Mouse (Mus musculus): ENCODE data around the gene Arvcf. TPM values are rescaled to one million over a fixed set of nuclear protein-coding genes. Genes with fewer than 3 reads are reported as not detected.

Gene Arvcf
- polyA plus RNA-seq, 1 experiment from 2014 or later, result 34.0 TPM

GRCm38 (mm10) chr16:18383756-18384155 lies 35.8 kb downstream of the Arvcf start:
- Histone ChIP-seq H3K27me3 (ENCODE audit: control insufficient read depth, insufficient read depth, low read depth, low read length) (no peaks in the 10 kb centered on the region), H3K36me3 (ENCODE audit: control insufficient read depth, insufficient read depth, low read length) (no peaks in the 10 kb centered on the region), H3K4me1 (replicated peaks; ENCODE audit: control insufficient read depth, insufficient read depth, low read length) (peaks cover 26% of the 10 kb centered on the region), H3K4me2 (ENCODE audit: low read depth, low read length) (no peak overlapping the region), H3K4me3 (ENCODE audit: low read length) (no peak overlapping the region), H3K9ac (ENCODE audit: low read length) (no peak overlapping the region; the same call in 1 of the 2 replicates), H3K9me3 (ENCODE audit: control insufficient read depth, low read length) (no peaks in the 10 kb centered on the region), H3K27ac (ENCODE audit: low read length) (no peak overlapping the region)
- no peak for ATAC-seq (ENCODE audit: low read depth)
- WGBS, result 14% methylated on average over 3 of the region's 3 CpGs

GRCm38 (mm10) chr16:18384211-18384610 lies 36.2 kb downstream of the Arvcf start:
- Histone ChIP-seq H3K36me3 (ENCODE audit: control insufficient read depth, insufficient read depth, low read length) (no peaks in the 10 kb centered on the region), H3K27ac (ENCODE audit: low read length) (no peak overlapping the region), H3K27me3 (ENCODE audit: control insufficient read depth, insufficient read depth, low read depth, low read length) (no peaks in the 10 kb centered on the region), H3K9ac (ENCODE audit: low read length) (no peak overlapping the region), H3K9me3 (ENCODE audit: control insufficient read depth, low read length) (no peaks in the 10 kb centered on the region), H3K4me3 (ENCODE audit: low read length) (no peak overlapping the region), H3K4me1 (replicated peaks; ENCODE audit: control insufficient read depth, insufficient read depth, low read length) (peaks cover 31% of the 10 kb centered on the region), H3K4me2 (ENCODE audit: low read depth, low read length) (no peak overlapping the region)
- ATAC-seq (ENCODE audit: low read depth), result no peak
- 71% methylated on average over 7 of the region's 7 CpGs for WGBS

GRCm38 (mm10) chr16:18384659-18385058 lies 36.7 kb downstream of the Arvcf start:
- Histone ChIP-seq H3K9ac (ENCODE audit: low read length) (no peak overlapping the region), H3K4me3 (ENCODE audit: low read length) (no peak overlapping the region), H3K4me2 (ENCODE audit: low read depth, low read length) (no peak overlapping the region), H3K36me3 (ENCODE audit: control insufficient read depth, insufficient read depth, low read length) (no peaks in the 10 kb centered on the region), H3K27me3 (ENCODE audit: control insufficient read depth, insufficient read depth, low read depth, low read length) (no peaks in the 10 kb centered on the region), H3K27ac (ENCODE audit: low read length) (no peak overlapping the region), H3K9me3 (ENCODE audit: control insufficient read depth, low read length) (no peaks in the 10 kb centered on the region), H3K4me1 (replicated peaks; ENCODE audit: control insufficient read depth, insufficient read depth, low read length) (peaks cover 32% of the 10 kb centered on the region)
- whole genome bisulfite sequencing, result 83% methylated on average over 8 of the region's 8 CpGs
- ATAC-seq (ENCODE audit: low read depth), result no peak

- ATAC-seq (ENCODE audit: low read depth), result no peak
- Histone ChIP-seq H3K27ac (ENCODE audit: low read length) (no peak overlapping the region), H3K9me3 (ENCODE audit: control insufficient read depth, low read length) (no peaks in the 10 kb centered on the region), H3K4me1 (replicated peaks; ENCODE audit: control insufficient read depth, insufficient read depth, low read length) (peaks cover 32% of the 10 kb centered on the region), H3K36me3 (ENCODE audit: control insufficient read depth, insufficient read depth, low read length) (no peaks in the 10 kb centered on the region), H3K4me3 (ENCODE audit: low read length) (no peak overlapping the region), H3K9ac (ENCODE audit: low read length) (no peak overlapping the region), H3K4me2 (ENCODE audit: low read depth, low read length) (no peak overlapping the region), H3K27me3 (ENCODE audit: control insufficient read depth, insufficient read depth, low read depth, low read length) (no peaks in the 10 kb centered on the region)
- 72% methylated on average over 5 of the region's 5 CpGs for WGBS
Observed at GRCm38 (mm10) chr16:18385411-18385810, 37.4 kb downstream of the Arvcf start.

- Histone ChIP-seq H3K4me2 (ENCODE audit: low read depth, low read length) (no peak overlapping the region), H3K4me3 (ENCODE audit: low read length) (no peak overlapping the region), H3K9ac (ENCODE audit: low read length) (no peak overlapping the region), H3K4me1 (replicated peaks; ENCODE audit: control insufficient read depth, insufficient read depth, low read length) (peaks cover 32% of the 10 kb centered on the region), H3K27me3 (ENCODE audit: control insufficient read depth, insufficient read depth, low read depth, low read length) (no peaks in the 10 kb centered on the region), H3K36me3 (ENCODE audit: control insufficient read depth, insufficient read depth, low read length) (no peaks in the 10 kb centered on the region), H3K27ac (ENCODE audit: low read length) (no peak overlapping the region), H3K9me3 (ENCODE audit: control insufficient read depth, low read length) (no peaks in the 10 kb centered on the region)
- 73% methylated on average over 7 of the region's 7 CpGs for WGBS
- ATAC-seq (ENCODE audit: low read depth), result no peak
Observed at GRCm38 (mm10) chr16:18386451-18386850, 38.5 kb downstream of the Arvcf start.

GRCm38 (mm10) chr16:18386972-18387371 lies 39.0 kb downstream of the Arvcf start:
- no peak for ATAC-seq (ENCODE audit: low read depth)
- Histone ChIP-seq H3K9ac (ENCODE audit: low read length) (no peak overlapping the region), H3K4me2 (ENCODE audit: low read depth, low read length) (no peak overlapping the region), H3K4me1 (replicated peaks; ENCODE audit: control insufficient read depth, insufficient read depth, low read length) (peaks cover 30% of the 10 kb centered on the region), H3K9me3 (ENCODE audit: control insufficient read depth, low read length) (no peaks in the 10 kb centered on the region), H3K27ac (ENCODE audit: low read length) (no peak overlapping the region), H3K4me3 (ENCODE audit: low read length) (no peak overlapping the region), H3K36me3 (ENCODE audit: control insufficient read depth, insufficient read depth, low read length) (no peaks in the 10 kb centered on the region), H3K27me3 (ENCODE audit: control insufficient read depth, insufficient read depth, low read depth, low read length) (no peaks in the 10 kb centered on the region)
- WGBS, result 49% methylated on average over 3 of the region's 3 CpGs

GRCm38 (mm10) chr16:18387704-18388582 lies 40.0 kb downstream of the Arvcf start:
- no peaks in the 10 kb centered on the region for H3K9me3 ChIP-seq (ENCODE audit: control insufficient read depth, low read length)
- H3K9ac ChIP-seq (ENCODE audit: low read length), result peak overlapping the region; percentile 9; the same call in 1 of the 2 replicates
- no peaks in the 10 kb centered on the region for H3K36me3 ChIP-seq (ENCODE audit: control insufficient read depth, insufficient read depth, low read length)
- H3K4me1 ChIP-seq (replicated peaks; ENCODE audit: control insufficient read depth, insufficient read depth, low read length), result peaks cover 33% of the 10 kb centered on the region
- peak overlapping the region; percentile 67 for H3K27ac ChIP-seq (ENCODE audit: low read length)
- peak; percentile 29; the same call in 1 of the 2 replicates for ATAC-seq (ENCODE audit: low read depth)
- WGBS, result 29% methylated on average over 5 of the region's 7 CpGs
- H3K27me3 ChIP-seq (ENCODE audit: control insufficient read depth, insufficient read depth, low read depth, low read length), result no peaks in the 10 kb centered on the region
- H3K4me3 ChIP-seq (ENCODE audit: low read length), result no peak overlapping the region
- H3K4me2 ChIP-seq (ENCODE audit: low read depth, low read length), result no peak overlapping the region

GRCm38 (mm10) chr16:18388583-18389435 lies 40.8 kb downstream of the Arvcf start:
- Histone ChIP-seq H3K9ac (ENCODE audit: low read length) (peak overlapping the region; percentile 9), H3K9me3 (ENCODE audit: control insufficient read depth, low read length) (no peaks in the 10 kb centered on the region), H3K27ac (ENCODE audit: low read length) (peak overlapping the region; percentile 67), H3K36me3 (ENCODE audit: control insufficient read depth, insufficient read depth, low read length) (no peaks in the 10 kb centered on the region), H3K4me2 (ENCODE audit: low read depth, low read length) (no peak overlapping the region), H3K4me3 (ENCODE audit: low read length) (no peak overlapping the region), H3K27me3 (ENCODE audit: control insufficient read depth, insufficient read depth, low read depth, low read length) (no peaks in the 10 kb centered on the region), H3K4me1 (replicated peaks; ENCODE audit: control insufficient read depth, insufficient read depth, low read length) (peaks cover 34% of the 10 kb centered on the region)
- ATAC-seq (ENCODE audit: low read depth), result no peak
- WGBS, result 78% methylated on average over 14 of the region's 14 CpGs

GRCm38 (mm10) chr16:18390399-18390798 lies 42.4 kb downstream of the Arvcf start:
- H3K27me3 ChIP-seq (ENCODE audit: control insufficient read depth, insufficient read depth, low read depth, low read length), result no peaks in the 10 kb centered on the region
- no peak for ATAC-seq (ENCODE audit: low read depth)
- no peak overlapping the region for H3K4me2 ChIP-seq (ENCODE audit: low read depth, low read length)
- peaks cover 42% of the 10 kb centered on the region for H3K4me1 ChIP-seq (replicated peaks; ENCODE audit: control insufficient read depth, insufficient read depth, low read length)
- no peak overlapping the region for H3K27ac ChIP-seq (ENCODE audit: low read length)
- WGBS, result 77% methylated on average over 6 of the region's 6 CpGs
- no peak overlapping the region for H3K9ac ChIP-seq (ENCODE audit: low read length)
- no peaks in the 10 kb centered on the region for H3K36me3 ChIP-seq (ENCODE audit: control insufficient read depth, insufficient read depth, low read length)
- no peak overlapping the region for H3K4me3 ChIP-seq (ENCODE audit: low read length)
- no peaks in the 10 kb centered on the region for H3K9me3 ChIP-seq (ENCODE audit: control insufficient read depth, low read length)

All from lung, embryonic 16.5 days (tissue).